Mouse (Mus musculus) cerebellum, postnatal 36 days (tissue): ENCODE results near the gene Tns3.
A peak's percentile ranks its signal among the peaks of the same experiment; 100 is the strongest.

Experiments used
- DNase-seq, 2 experiments: peaks; one replicate each; pipeline ENCODE4 v3.0.0; 2021 to 2022; ENCODE audit warnings: mixed read lengths in 2 of 2

Gene Tns3

DNA sequence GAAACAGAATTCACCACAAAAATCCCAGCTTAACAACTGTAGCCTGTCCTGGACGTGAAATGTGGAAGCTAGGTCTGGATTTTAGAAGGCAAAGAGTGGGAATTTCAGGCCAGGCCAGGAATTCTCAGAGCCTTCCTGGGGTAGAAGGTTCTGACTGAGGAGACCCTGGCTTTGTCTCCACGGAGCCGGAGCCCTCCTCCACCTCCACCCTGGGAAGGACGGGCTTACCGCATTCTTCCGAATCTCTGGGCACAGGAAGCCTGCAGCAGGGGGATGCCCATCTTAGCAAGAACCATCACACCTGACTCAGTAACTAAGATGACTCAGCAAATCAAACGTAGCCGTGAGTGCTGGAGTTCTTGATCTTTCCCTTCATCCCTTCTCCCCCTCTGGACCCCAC lies 231.4 kb downstream of the Tns3 start:
- DNase-seq, result no peak

DNA sequence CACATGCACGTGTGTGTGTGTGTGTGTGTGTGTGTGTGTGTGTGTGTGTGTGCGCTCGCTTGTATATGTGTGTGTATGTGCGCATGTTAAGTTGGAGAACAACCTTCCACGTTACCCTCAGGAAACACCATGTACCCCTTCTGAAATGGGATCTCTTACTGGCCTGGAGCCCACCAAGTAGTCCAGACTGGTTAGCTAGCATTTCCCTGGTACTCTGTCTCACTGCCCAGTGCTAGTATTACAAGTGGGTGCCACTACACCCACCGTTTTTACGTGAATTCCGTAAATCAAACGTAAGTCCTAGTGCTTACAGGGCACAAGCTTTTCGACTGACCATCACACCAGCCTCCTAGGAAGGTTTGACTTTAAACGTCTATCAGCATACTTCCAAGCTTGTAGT lies 236.7 kb downstream of the Tns3 start:
- no peak for DNase-seq

DNA sequence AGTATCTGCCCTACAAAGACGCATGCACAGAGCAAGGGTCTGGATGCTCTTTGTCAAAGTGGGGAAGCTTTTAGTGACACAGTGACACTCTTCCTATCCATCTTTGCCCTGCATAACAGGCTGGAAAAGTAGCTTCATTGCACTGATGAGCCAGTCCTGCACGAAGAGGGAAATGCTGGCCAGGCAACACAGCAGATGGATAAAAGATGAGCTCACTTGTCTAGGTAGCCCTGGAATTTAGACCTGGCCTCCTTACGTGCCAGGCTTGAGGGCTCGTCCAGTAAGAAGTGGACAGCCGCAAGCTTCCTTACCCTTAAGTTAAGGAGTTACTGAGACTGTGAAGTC lies 239.1 kb downstream of the Tns3 start:
- peak in 1 of 2 experiments; percentile 47 for DNase-seq

DNA sequence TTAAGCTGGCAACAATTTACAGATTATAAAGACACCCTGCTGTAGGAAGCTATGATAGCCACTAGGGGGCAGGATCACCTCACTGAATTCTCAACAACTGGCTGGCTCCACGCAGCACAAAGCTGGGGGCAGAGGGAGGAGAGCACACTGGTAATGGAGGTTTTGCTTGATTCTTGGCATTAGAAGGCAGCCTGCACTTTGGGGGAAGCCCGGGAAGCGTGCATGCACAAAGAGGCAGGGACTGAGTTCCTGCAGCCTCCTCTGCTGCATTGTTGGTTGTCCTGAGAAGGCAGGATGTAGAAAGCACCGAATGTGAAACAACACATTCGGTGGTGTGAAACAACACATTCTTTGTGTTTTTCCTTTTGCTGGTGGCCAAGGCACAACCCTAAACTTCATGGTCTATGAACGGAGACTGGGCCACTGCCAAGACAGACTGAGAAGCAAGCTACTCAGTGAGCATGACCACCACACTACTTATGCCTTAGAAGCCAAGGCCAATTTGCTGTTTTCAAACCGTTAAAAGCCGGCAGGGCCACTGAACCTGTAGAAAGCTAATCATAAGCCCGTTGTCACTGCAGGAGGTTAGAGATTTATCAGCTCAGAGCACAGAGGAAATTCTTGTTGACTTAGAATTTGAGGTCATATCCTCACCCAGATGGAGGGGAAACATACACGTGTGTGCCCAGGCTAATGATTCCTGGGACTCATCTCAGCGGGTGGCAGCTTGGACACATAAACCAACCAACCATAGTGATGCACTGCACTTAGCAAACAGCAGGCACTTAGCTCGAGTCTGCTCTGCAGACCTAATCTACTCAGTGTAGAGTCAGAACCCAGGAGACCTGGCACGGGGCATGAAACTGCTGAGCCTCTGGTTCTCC lies 239.8 kb downstream of the Tns3 start:
- peak; percentile 79 to 83 for DNase-seq

DNA sequence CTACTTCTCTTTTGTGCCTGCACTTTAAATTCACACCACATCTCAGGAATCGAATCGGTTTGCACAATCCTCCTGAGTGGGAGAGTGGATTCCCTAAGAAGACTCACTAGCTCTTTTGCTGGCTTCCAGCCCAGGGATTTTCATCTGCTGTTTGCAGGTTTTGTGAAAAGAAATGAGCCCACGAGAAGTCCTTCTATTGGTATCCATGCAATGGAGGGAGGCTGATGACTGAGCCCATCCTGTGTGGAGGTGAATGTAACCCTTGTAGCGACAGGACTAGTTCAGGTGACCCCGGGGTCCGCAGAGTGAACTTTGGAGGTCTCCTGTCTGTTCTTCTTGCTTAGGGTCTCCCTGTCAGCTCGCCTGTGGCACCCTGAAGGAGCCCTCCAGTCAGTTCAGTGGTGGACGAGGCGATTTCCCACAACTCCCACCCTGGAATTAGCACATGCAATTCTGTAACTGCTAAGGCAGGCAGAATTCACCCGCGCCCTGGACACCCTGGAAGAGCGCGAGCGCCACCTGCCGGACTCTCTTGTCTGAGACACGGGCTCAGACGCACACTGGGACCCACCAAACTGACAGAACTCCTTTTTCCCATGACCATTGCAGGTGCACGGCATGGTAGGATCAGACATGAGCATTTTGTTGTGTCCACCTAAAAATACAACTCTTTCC lies 259.0 kb downstream of the Tns3 start:
- peak; percentile 58 for DNase-seq

DNA sequence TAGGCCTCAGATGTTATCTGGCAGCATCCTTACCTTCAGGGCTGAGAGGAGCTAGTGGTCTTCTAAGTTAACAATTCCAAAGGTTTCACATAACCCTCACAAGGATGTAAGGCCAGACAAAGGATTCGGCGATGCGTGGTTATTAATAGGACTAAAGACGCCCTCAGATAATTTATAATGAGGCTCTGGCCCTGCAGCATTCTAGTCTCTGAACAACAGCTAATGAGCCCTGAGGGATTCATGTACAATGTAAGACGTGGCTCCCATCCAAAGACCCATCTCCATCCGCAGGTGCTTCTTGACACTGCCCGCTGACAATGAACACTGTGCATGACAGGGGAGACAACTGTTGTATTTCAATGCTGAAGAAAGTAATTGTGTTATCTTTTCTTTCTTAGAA lies 263.0 kb downstream of the Tns3 start:
- no peak for DNase-seq

DNA sequence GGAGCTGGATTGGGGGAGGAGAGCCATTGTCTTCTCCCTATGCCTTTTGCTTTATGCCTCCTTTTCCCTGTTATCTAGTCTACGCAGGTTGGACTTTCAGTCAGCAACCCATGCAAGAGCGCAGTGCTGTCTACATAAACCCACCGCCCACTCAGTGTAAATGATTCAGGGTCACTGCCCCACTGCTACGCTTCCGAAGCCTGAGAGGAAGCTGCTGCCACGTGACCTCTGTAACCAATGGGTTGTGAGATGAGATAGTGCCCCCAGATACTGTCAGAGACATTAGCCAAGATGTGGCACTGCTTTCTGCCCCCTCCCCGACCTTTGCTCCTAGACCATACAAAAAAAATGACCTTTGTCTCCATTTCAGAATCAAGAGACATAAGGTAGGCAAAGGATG lies 268.0 kb downstream of the Tns3 start:
- no peak for DNase-seq

DNA sequence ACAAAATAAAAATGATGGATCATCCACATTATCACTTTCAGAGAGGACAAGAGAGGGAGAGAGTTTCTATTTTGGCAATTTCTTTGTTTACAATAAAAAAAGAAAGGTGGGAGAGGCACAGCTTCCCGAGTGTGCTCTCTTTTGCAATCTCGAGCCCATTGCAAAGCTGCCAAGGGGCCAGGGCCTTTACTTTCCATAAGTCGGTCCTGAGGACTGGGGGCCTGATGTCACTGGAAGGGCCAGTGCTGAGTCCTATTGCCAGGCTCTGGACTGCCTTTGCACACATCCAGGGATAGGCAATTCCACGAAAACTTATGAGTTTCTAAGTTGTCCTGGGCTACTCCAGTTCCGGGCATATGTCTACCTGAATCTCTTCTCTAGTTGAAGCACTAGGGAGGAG lies 272.8 kb downstream of the Tns3 start:
- DNase-seq, result no peak

DNA sequence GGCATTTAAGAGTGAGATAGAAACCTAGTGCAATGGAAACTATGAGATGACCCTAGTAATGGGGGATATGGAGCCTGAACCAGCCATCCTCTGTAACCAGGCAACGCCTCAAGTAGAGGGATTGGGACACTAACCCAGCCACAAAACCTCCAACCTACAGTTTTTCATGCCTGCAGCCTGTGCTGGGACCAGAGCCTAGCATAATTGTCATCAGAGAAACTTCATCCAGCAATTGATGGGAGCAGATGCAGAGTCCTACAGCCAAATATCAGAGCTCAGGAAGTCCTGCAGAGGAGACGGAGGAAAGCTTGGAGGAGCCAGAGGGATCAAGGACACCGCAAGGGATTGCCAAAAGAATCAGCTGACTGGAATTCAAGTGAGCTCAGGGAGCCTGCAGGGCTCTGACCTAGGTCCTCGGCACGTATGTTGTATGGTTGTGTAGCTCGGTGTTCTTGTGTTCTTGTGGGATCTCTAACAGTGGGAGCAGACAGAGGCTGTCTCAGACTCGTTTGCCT lies 278.4 kb downstream of the Tns3 start:
- no peak for DNase-seq
